Mouse (Mus musculus) stomach, postnatal 0 days (tissue): Measurements from ENCODE around the gene Dek.

Source experiments
- CTCF ChIP-seq: IDR thresholded peaks from 2 replicates; pipeline ENCODE4 v1.5.1; 2016; ENCODE audit warnings: antibody characterized with exemption, low read depth, mild to moderate bottlenecking, moderate library complexity
- EP300 ChIP-seq: optimal IDR thresholded peaks from 2 replicates; pipeline ENCODE3; 2016; ENCODE audit warnings: antibody characterized with exemption

DNA sequence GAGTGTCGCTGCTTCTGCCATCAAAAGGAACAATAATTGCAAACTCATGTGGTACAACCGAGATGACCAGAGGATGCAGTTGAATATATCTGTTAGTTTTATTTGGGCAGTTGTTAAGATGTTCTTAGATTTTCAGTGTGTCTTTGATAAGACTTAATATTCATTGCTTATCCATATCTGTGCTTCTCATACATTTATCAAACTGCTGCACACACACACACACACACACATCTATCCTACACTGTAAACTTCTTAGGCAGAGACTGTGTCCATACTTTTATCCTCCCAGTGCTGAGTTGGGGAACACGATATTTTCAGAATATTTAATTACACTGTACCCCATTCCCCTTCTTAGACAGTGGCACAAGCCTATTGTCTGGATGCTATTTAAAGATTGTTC, 5.2 kb upstream of the Dek start:
- TF ChIP-seq CTCF = no peak
- no peak for TF ChIP-seq EP300
